Mouse (Mus musculus) forebrain, embryonic 11.5 days (tissue): ENCODE data around the gene Uts2b. TPM values are rescaled to one million over a fixed set of nuclear protein-coding genes. Genes with fewer than 3 reads are reported as not detected.

Experiments used
- ATAC-seq: fragments of 200-750 bp; cut with Nextera tagmentation; replicated peaks from 2 replicates; pipeline ENCODE4 v1.8.0; 2017; ENCODE audit warnings: moderate TSS enrichment; ENCODE audit not compliant: low FRiP score
- DNase-seq: peaks from one replicate; pipeline ENCODE4 v3.0.0-alpha.2; 2017; ENCODE audit warnings: low spot score
- H3K27ac ChIP-seq: fragments of 300-500 bp; sonication (generic); 2 replicates; pipeline ENCODE4 v1.5.1; 2014; ENCODE audit warnings: low read depth, low read length
- H3K27me3 ChIP-seq: fragments of 300-500 bp; sonication (generic); 2 replicates; pipeline ENCODE4 v1.6.1; 2014; ENCODE audit warnings: mild to moderate bottlenecking, low read length, mixed read lengths; ENCODE audit not compliant: control insufficient read depth, insufficient read depth
- H3K36me3 ChIP-seq: fragments of 300-500 bp; sonication (generic); 2 replicates; pipeline ENCODE4 v1.6.1; 2014; ENCODE audit warnings: mild to moderate bottlenecking, low read length, moderate library complexity, mixed read lengths; ENCODE audit not compliant: control insufficient read depth, insufficient read depth
- H3K4me1 ChIP-seq: fragments of 300-500 bp; sonication (generic); replicated peaks from 2 replicates; pipeline ENCODE4 v1.6.1; 2014; ENCODE audit warnings: low read length, mixed read lengths; ENCODE audit not compliant: control insufficient read depth, insufficient read depth
- H3K4me2 ChIP-seq: fragments of 300-500 bp; sonication (generic); 2 replicates; pipeline ENCODE4 v1.6.1; 2014; ENCODE audit warnings: low read depth, mild to moderate bottlenecking, low read length, moderate library complexity, mixed read lengths; ENCODE audit not compliant: severe bottlenecking
- H3K4me3 ChIP-seq: fragments of 300-500 bp; sonication (generic); 2 replicates; pipeline ENCODE4 v1.5.1; 2014; ENCODE audit warnings: low read depth, low read length
- H3K9ac ChIP-seq: fragments of 300-500 bp; sonication (generic); 2 replicates; pipeline ENCODE4 v1.6.1; 2014; ENCODE audit warnings: low read length
- H3K9me3 ChIP-seq: fragments of 300-500 bp; sonication (generic); 2 replicates; pipeline ENCODE4 v1.6.1; 2016; ENCODE audit warnings: low read length, mixed read lengths; ENCODE audit not compliant: control insufficient read depth
- WGBS: fragments of 180-500 bp; shearing (Covaris S2); extraction: QIAGEN DNeasy Blood & Tissue Kit; methylation state at CpG from one replicate; pipeline ENCODE4 v1.1.7; 2014; 5-methylcytosine and 5-hydroxymethylcytosine counted together
- polyA plus RNA-seq: library from polyadenylated mRNA; unstranded; fragments of >200 nt; fragmentation: Nextera tagmentation; extraction: Ambion mirVana; gene quantifications from 2 replicates; pipeline ENCODE4 v1.2.1, GENCODE M21; 2014

The Uts2b gene
- polyA plus RNA-seq, 1 experiment from 2014 or later: not detected

DNA sequence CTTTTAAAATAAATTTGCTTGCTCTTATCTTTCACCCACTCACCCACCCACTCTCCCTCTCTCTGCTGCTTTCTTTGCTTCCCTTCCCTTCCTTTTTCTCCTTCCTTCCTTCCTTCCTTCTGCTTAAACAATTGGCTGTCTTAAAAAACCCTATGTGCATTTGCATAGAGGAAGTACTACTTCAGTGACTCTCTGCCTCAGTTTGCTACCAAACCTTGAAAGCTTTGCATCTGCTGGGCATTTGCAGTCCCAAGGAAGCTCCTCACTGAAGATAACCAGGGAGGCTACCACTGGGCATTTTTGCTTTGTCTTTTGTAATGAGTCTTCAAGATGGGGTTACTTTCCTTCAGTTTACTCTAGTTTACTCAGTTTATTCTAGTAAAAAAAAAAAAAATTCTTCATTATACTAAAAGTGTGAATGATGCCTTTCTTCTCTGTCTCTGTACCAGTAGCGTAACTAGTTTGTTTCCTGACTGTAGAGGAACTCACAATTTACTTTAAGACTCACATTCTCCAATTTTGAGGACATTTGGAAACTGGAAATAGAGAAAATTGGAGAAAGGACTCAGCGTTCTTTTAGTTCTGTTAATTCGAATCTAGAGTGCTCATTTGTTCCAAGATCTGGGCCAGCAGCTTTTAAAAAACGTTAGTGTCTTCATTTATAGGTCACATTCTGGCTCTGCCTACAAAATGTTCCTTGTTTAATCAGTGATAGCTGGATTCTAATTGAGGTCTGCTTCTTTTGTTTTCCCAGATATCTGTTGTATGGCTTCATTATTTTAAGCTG lies 25.4 kb upstream of the Uts2b start:
- no peak overlapping the region for H3K27ac ChIP-seq
- WGBS: 91% methylated on average over 4 of the region's 4 CpGs
- H3K36me3 ChIP-seq: no peaks in the 10 kb centered on the region
- H3K4me1 ChIP-seq: no peaks in the 10 kb centered on the region
- H3K9me3 ChIP-seq: no peaks in the 10 kb centered on the region
- no peak for ATAC-seq
- H3K9ac ChIP-seq: no peak overlapping the region
- H3K4me2 ChIP-seq: no peak overlapping the region
- H3K27me3 ChIP-seq: no peaks in the 10 kb centered on the region
- no peak overlapping the region for H3K4me3 ChIP-seq
- DNase-seq: no peak

- Histone ChIP-seq H3K27ac (no peak overlapping the region), H3K4me3 (no peak overlapping the region), H3K4me2 (no peak overlapping the region), H3K9ac (no peak overlapping the region), H3K36me3 (no peaks in the 10 kb centered on the region), H3K4me1 (peaks cover 5% of the 10 kb centered on the region; the same call in 1 of the 2 replicates), H3K9me3 (no peaks in the 10 kb centered on the region), H3K27me3 (no peaks in the 10 kb centered on the region)
- ATAC-seq: no peak
- DNase-seq: no peak
- 89% methylated on average over 2 of the region's 2 CpGs for WGBS
Measured at GRCm38 (mm10) chr16:27391845-27392244, 21.8 kb upstream of the Uts2b start.

- H3K36me3 ChIP-seq: no peaks in the 10 kb centered on the region
- no peak for ATAC-seq
- DNase-seq: no peak
- no peak overlapping the region for H3K27ac ChIP-seq
- no peaks in the 10 kb centered on the region for H3K27me3 ChIP-seq
- H3K4me3 ChIP-seq: peak overlapping the region; percentile 85
- H3K9me3 ChIP-seq: no peaks in the 10 kb centered on the region
- no peak overlapping the region for H3K9ac ChIP-seq
- H3K4me1 ChIP-seq: peaks cover 5% of the 10 kb centered on the region; the same call in 1 of the 2 replicates
- H3K4me2 ChIP-seq: peak overlapping the region; percentile 57
- 85% methylated on average over 4 of the region's 4 CpGs for WGBS
Measured at GRCm38 (mm10) chr16:27390306-27390705, 20.3 kb upstream of the Uts2b start.

DNA sequence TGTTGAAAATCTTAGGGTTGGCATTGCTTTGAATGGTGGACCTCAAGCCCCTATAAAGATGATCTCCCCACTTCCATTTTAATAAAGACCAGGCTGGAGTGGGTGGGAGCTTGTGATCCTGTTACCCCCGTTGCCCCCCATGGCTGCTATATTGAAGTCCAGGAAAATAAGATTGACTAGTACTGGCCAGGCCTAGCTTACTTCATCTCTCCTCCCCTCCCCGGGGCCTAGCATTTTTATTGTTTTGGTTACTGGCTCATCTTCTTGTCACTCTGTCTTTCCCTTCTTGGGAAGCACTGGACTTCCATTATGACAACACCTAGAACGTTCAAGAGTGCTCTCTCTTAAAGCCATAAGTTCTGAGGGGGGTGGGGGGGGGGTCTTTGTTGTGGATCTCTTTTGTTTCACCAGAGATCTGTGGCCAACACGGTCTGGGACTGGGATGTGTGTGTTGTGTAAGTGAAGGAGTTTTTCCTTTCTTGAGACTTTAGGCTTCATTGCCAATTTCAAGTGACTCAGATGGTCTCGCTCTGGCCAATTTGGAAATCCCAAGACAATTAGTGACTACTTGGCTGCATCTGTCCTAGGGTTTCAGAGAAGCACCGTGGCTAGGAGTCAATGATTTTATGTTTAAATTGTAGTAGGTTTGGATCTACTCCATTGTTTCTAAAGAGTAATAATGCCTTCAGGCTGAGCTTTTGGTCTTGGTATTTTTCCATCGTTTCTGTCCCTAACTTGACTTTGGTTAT lies 19.7 kb upstream of the Uts2b start:
- peak overlapping the region; percentile 85 for H3K4me3 ChIP-seq
- H3K36me3 ChIP-seq: no peaks in the 10 kb centered on the region
- ATAC-seq (peak; percentile 30; the same call in 1 of the 2 replicates), DNase-seq (no peak)
- H3K4me2 ChIP-seq: peak overlapping the region; percentile 57
- H3K27me3 ChIP-seq: no peaks in the 10 kb centered on the region
- peaks cover 5% of the 10 kb centered on the region; the same call in 1 of the 2 replicates for H3K4me1 ChIP-seq
- no peaks in the 10 kb centered on the region for H3K9me3 ChIP-seq
- peak overlapping the region; percentile 98 for H3K9ac ChIP-seq
- peak overlapping the region; percentile 88 for H3K27ac ChIP-seq
- 28% methylated on average over 7 of the region's 7 CpGs for WGBS

DNA sequence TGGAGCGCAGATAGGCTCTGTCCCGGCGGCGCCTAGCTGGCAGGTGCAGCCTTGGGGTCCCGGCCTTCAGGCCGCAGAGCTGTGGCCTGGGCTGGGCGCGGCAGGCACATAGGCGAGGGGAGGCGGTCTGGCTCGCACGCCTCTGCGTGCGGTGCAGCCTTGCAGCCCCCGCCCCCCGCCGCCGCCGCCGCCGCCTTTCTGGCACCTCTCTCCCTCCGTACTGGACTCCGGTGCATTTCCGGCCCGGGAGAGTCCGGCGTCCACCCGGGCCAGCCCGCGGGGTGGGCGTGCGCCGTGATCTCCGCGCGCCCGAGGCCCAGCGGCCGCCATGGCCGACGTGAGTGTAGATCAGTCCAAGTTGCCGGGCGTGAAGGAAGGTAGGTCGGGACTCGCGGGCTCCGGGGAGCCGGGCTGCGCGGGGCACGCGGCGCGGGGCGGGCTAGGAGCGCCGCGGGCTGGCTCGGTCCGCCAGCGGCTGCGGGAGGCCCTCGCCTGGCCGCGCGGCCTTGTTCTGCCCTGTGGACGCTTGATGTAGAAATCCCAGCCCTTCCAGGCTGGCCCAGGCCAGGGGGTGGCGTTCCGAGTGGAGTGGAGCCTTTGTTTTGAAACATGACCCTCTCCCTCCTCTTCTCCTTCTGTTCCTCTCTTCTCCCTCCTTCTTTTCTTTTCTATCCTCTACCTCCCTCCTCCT lies 18.9 kb upstream of the Uts2b start, which contains the start of gene Ccdc50:
TSS of gene Ccdc50 (plus strand) at position 109 of the 691 bp plus-strand sequence.
- under 1% methylated on average over 59 of the region's 69 CpGs for WGBS
- peak; percentile 91 for DNase-seq
- Histone ChIP-seq H3K4me1 (peaks cover 5% of the 10 kb centered on the region; the same call in 1 of the 2 replicates), H3K36me3 (no peaks in the 10 kb centered on the region), H3K27ac (peak within 1 kb of the TSS; percentile 88), H3K4me2 (peak within 1 kb of the TSS; percentile 57), H3K9me3 (no peaks in the 10 kb centered on the region), H3K9ac (peak within 1 kb of the TSS; percentile 98), H3K4me3 (peak within 1 kb of the TSS; percentile 85), H3K27me3 (no peaks in the 10 kb centered on the region)
- ATAC-seq: peak; percentile 97

GRCm38 (mm10) chr16:27387634-27388611 lies 17.9 kb upstream of the Uts2b start:
- peak overlapping the region; percentile 85 for H3K4me3 ChIP-seq
- WGBS: 54% methylated on average over 12 of the region's 12 CpGs
- no peaks in the 10 kb centered on the region for H3K9me3 ChIP-seq
- H3K9ac ChIP-seq: peak overlapping the region; percentile 98
- no peaks in the 10 kb centered on the region for H3K27me3 ChIP-seq
- no peak for DNase-seq
- H3K36me3 ChIP-seq: no peaks in the 10 kb centered on the region
- peaks cover 5% of the 10 kb centered on the region; the same call in 1 of the 2 replicates for H3K4me1 ChIP-seq
- peak overlapping the region; percentile 24; the same call in 1 of the 2 replicates for H3K4me2 ChIP-seq
- ATAC-seq: no peak
- H3K27ac ChIP-seq: no peak overlapping the region

DNA sequence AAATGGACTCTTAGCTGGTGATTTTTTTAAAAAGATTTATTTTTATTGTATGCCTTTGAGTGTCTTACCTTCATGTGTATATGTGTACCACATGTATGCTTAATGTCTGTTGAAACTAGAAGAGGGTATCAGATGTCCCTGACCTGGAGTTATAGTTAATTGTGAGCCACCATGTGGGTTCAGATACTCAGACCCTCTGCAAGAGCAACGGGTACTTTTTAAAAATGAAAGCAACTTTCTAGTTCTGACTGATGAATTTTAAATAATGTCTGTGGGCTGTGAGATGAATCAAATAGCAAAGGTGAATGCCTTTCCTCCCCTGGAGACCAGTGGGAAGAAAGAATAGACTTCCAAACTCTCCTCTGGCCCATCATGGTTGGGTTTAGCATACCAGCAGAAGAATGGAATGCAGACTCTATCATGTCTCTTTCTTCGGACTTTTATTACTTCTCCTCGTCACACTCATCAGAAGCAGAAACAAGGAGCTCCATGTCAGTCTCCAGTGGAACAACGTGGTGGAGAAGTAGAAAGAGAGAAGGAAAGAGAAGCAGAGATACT lies 16.9 kb upstream of the Uts2b start:
- Histone ChIP-seq H3K4me3 (no peak overlapping the region), H3K27ac (no peak overlapping the region), H3K4me2 (no peak overlapping the region), H3K36me3 (no peaks in the 10 kb centered on the region), H3K4me1 (peaks cover 5% of the 10 kb centered on the region; the same call in 1 of the 2 replicates), H3K9ac (no peak overlapping the region), H3K9me3 (no peaks in the 10 kb centered on the region), H3K27me3 (no peaks in the 10 kb centered on the region)
- 85% methylated on average over 4 of the region's 4 CpGs for WGBS
- ATAC-seq (no peak), DNase-seq (no peak)
